Mouse (Mus musculus) cerebellum, adult 2 months (tissue): Measurements from ENCODE around the gene Fhl2. TPM values are rescaled to one million over a fixed set of nuclear protein-coding genes. Genes with fewer than 3 reads are reported as not detected.

Source experiments
- DNase-seq, 2 experiments: peaks; one replicate each; pipeline ENCODE4 v3.0.0; 2021
- H3K27ac ChIP-seq: fragments of 200-500 bp; 2 replicates; pipeline ENCODE4 v1.5.1; 2012; ENCODE audit warnings: low read length, control low read depth, inconsistent platforms; ENCODE audit not compliant: insufficient read depth
- H3K27me3 ChIP-seq: fragments of 200-500 bp; 2 replicates; pipeline ENCODE4 v1.6.1; 2012; ENCODE audit warnings: inconsistent platforms, mild to moderate bottlenecking, low read length, moderate library complexity; ENCODE audit not compliant: control insufficient read depth, insufficient read depth
- H3K4me1 ChIP-seq: fragments of 200-500 bp; 2 replicates; pipeline ENCODE4 v1.6.1; 2011; ENCODE audit warnings: low read length; ENCODE audit not compliant: control insufficient read depth, insufficient read depth
- H3K4me3 ChIP-seq: fragments of 200-500 bp; replicated peaks from 2 replicates; pipeline ENCODE3; 2011; ENCODE audit warnings: mild to moderate bottlenecking, low read depth, low read length, control low read depth; ENCODE audit not compliant: insufficient read depth
- CTCF ChIP-seq: fragments of 200-500 bp; IDR thresholded peaks from 2 replicates; pipeline ENCODE4 v1.5.1; 2011; ENCODE audit warnings: low read depth, mild to moderate bottlenecking, control low read depth, low read length, moderate library complexity, borderline replicate concordance; ENCODE audit not compliant: insufficient read depth
- POLR2A ChIP-seq: fragments of 200-500 bp; IDR thresholded peaks from 2 replicates; pipeline ENCODE4 v1.6.1; 2011; ENCODE audit warnings: low read length, control low read depth, borderline replicate concordance; ENCODE audit not compliant: insufficient read depth
- WGBS: fragments of 180-500 bp; shearing (Covaris S2); methylation state at CpG from one replicate; pipeline ENCODE4 v1.1.7; 2018; 5-methylcytosine and 5-hydroxymethylcytosine counted together
- polyA plus RNA-seq: library from polyadenylated mRNA; depleted of rRNA; stranded (reverse); fragments of >200 nt; gene quantifications from 2 replicates; pipeline ENCODE4 v1.2.3, GENCODE M21; 2012; rRNA removed

Fhl2 gene
- polyA plus RNA-seq = 5.5 and 6.2 TPM in 2 replicates

GRCm38 (mm10) chr1:43196661-43197241 is at the start of gene Fhl2:
TSS of gene Fhl2 (minus strand) at chr1:43196984.
- no peak for DNase-seq
- TF ChIP-seq POLR2A = no peak
- WGBS = 52% methylated on average over 5 of the region's 5 CpGs
- Histone ChIP-seq H3K4me3 (no peak within 1 kb of the TSS), H3K27me3 (no peaks in the 10 kb centered on the region), H3K4me1 (no peaks in the 10 kb centered on the region), H3K27ac (no peak within 1 kb of the TSS)

- DNase-seq = no peak
- WGBS = 25% methylated on average over 2 of the region's 2 CpGs
- H3K27me3 ChIP-seq = no peaks in the 10 kb centered on the region
- TF ChIP-seq CTCF = no peak
- no peak for TF ChIP-seq POLR2A
- no peak overlapping the region for H3K4me3 ChIP-seq
- H3K4me1 ChIP-seq = no peaks in the 10 kb centered on the region
- no peak overlapping the region for H3K27ac ChIP-seq
Measured at GRCm38 (mm10) chr1:43245014-43245413, 48.2 kb upstream of the Fhl2 start.

GRCm38 (mm10) chr1:43241208-43241607 is 44.4 kb upstream of the Fhl2 start:
- TF ChIP-seq CTCF (no peak), POLR2A (no peak)
- WGBS = 91% methylated on average over 2 of the region's 2 CpGs
- Histone ChIP-seq H3K4me3 (no peak overlapping the region), H3K4me1 (no peaks in the 10 kb centered on the region), H3K27ac (no peak overlapping the region), H3K27me3 (no peaks in the 10 kb centered on the region)
- no peak for DNase-seq

- H3K27ac ChIP-seq = no peak overlapping the region
- no peaks in the 10 kb centered on the region for H3K4me1 ChIP-seq
- H3K4me3 ChIP-seq = no peak overlapping the region
- no peak for DNase-seq
- WGBS = 88% methylated on average over 2 of the region's 2 CpGs
- TF ChIP-seq CTCF = no peak
- TF ChIP-seq POLR2A = no peak
- no peaks in the 10 kb centered on the region for H3K27me3 ChIP-seq
Measured at GRCm38 (mm10) chr1:43239796-43240313, 43.1 kb upstream of the Fhl2 start.

- 73% methylated on average over 2 of the region's 2 CpGs for WGBS
- no peak for DNase-seq
- TF ChIP-seq POLR2A (no peak), CTCF (no peak)
- Histone ChIP-seq H3K27ac (no peak overlapping the region), H3K4me3 (no peak overlapping the region), H3K27me3 (no peaks in the 10 kb centered on the region), H3K4me1 (no peaks in the 10 kb centered on the region)
Measured at GRCm38 (mm10) chr1:43238471-43238870, 41.7 kb upstream of the Fhl2 start.

- 85% methylated on average over 3 of the region's 3 CpGs for WGBS
- no peak for TF ChIP-seq POLR2A
- no peak for TF ChIP-seq CTCF
- H3K27me3 ChIP-seq = no peaks in the 10 kb centered on the region
- no peak overlapping the region for H3K27ac ChIP-seq
- no peak for DNase-seq
- H3K4me1 ChIP-seq = no peaks in the 10 kb centered on the region
- H3K4me3 ChIP-seq = no peak overlapping the region
Measured at GRCm38 (mm10) chr1:43237360-43238235, 40.8 kb upstream of the Fhl2 start.

- TF ChIP-seq CTCF = no peak
- TF ChIP-seq POLR2A = no peak
- DNase-seq = no peak
- 48% methylated on average over 8 of the region's 8 CpGs for WGBS
- no peaks in the 10 kb centered on the region for H3K27me3 ChIP-seq
- no peak overlapping the region for H3K4me3 ChIP-seq
- no peaks in the 10 kb centered on the region for H3K4me1 ChIP-seq
- H3K27ac ChIP-seq = no peak overlapping the region
Measured at GRCm38 (mm10) chr1:43225531-43226151, 28.9 kb upstream of the Fhl2 start.
